Mouse (Mus musculus) bone marrow macrophage, adult 2 months (primary cell): ENCODE measurements at regions not wholly inside any gene's neighbourhood (a gene's known extent, or its start where the extent isn't known, plus 50 kb on each side); places are given as distances from the start of the nearest gene placed in this dataset.

ENCODE experiments used
- CTCF ChIP-seq: IDR thresholded peaks from 2 replicates; pipeline ENCODE4 v1.5.1; 2012; ENCODE audit warnings: low read depth, mild to moderate bottlenecking, low read length, moderate library complexity
- POLR2A ChIP-seq: IDR thresholded peaks from 2 replicates; pipeline ENCODE4 v1.6.1; 2012; ENCODE audit warnings: mild to moderate bottlenecking, low read depth, low read length, borderline replicate concordance

DNA sequence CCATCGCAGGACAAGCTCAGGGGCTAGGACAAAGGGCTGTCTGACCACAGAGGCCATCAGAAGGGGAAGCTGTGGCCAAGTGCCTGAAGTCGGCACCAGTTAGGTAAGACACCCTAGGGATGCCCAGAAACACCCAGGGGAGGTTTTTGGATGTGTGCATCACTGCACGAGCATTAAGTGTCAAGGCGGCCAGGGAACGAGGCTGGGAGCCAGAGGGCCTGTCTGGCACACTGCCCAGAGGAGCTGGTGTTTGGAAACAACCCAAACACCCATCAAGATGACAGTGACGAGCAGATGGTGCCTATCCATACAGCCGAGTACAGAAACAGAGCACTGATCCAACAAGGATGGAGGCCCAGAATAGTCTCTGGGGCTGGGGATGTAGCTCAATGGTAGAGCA, 130.0 kb downstream of the Rybp start:
- TF ChIP-seq CTCF (no peak), POLR2A (no peak)
